Mouse (Mus musculus) telencephalon, adult 2 months (tissue): ENCODE measurements around the gene Zfp507.

Experiments used
- DNase-seq: peaks from one replicate; pipeline ENCODE4 v3.0.0-alpha.2; 2011; ENCODE audit warnings: low read depth, low spot score

The Zfp507 gene

GRCm38 (mm10) chr7:35802906-35803595 lies at the start of gene Zfp507:
Zfp507 (minus strand) TSS chr7:35803003.
- DNase-seq: peak; percentile 40

DNA sequence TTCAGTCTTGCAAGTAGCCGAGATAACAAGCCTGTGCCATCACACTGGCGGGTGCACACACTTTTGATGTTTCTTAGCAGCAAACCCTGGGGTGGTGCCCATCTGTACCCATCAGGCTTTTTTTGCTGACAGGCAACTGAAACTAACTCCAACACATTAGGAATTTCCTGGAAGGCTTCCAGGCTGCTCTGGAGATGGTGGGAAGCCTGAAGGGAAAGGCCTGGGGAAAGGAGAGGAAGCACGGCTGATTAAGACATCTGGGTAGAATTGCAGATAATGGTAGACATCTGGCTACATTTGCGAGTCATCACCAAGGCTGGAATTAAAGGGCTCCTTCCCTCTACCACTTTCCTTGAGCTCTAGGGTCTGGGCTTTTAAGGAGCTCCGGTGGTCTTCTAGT lies 47.6 kb upstream of the Zfp507 start:
- no peak for DNase-seq

- DNase-seq: no peak
Measured at GRCm38 (mm10) chr7:35848526-35848925, 45.7 kb upstream of the Zfp507 start.

DNA sequence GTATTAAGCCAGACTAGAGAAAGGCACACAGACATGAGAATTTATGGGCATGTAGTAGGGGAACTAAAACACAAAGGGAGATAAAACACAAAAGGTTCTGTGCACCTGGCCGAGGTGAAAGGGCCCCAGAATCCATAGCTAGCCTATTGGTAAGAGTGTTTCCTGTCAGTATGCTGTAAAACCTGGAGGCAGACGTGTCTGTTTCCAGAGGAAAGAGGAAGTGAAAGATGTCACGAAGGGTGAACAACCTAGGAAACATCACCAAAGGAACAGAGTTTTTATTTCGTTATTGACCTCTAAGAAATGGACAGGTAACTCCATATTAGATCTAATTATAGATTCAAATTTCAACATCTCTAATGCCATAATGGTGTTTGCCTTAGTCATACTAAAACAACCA lies 37.7 kb upstream of the Zfp507 start:
- no peak for DNase-seq

GRCm38 (mm10) chr7:35836851-35837250 lies 34.0 kb upstream of the Zfp507 start:
- DNase-seq: no peak

DNA sequence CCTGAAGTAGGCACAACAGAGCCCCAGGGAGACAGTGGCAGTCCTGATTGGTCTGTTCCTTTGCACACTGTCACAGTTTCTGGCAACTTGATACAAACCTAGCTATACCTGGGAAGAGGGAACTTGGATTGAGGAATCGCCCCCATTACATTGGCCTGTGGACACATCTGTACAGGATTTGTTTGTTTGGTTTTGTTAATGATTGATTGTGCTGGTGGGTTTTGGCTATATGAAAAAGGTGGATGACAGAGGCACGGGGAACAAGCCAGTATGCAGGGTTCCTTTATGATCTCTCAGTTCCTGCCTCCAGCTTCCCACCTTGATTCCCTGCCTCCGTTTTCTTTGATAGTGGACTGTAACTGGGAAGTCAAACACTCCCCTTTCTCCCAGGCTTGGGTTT lies 33.6 kb upstream of the Zfp507 start:
- DNase-seq: no peak

GRCm38 (mm10) chr7:35830119-35830518 lies 27.3 kb upstream of the Zfp507 start:
- DNase-seq: no peak

GRCm38 (mm10) chr7:35823906-35824305 lies 21.1 kb upstream of the Zfp507 start:
- DNase-seq: no peak

DNA sequence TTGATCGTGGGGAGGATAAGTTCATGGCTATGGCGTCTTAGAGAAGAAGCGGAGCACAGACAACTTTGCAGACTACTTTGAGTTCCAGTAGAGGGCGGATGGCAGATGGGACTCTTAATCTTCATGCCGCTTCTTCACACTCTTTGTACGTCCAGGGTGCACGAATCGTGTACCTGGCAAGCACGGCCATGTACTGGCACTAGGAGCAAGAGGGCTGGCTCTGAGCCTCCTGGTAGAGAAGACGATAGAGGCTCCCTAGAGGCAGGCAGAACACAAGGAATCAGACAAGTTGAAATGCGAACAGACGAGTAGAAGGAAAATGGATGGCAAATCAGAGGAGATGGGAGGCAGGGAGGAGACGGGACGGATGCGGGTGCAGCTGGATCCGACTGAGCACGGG lies 19.5 kb upstream of the Zfp507 start:
- no peak for DNase-seq

- DNase-seq: no peak
Measured at GRCm38 (mm10) chr7:35821357-35821756, 18.6 kb upstream of the Zfp507 start.

- DNase-seq: no peak
Measured at GRCm38 (mm10) chr7:35819486-35819885, 16.7 kb upstream of the Zfp507 start.

- no peak for DNase-seq
Measured at GRCm38 (mm10) chr7:35814759-35815551, 12.2 kb upstream of the Zfp507 start.

GRCm38 (mm10) chr7:35813306-35813705 lies 10.5 kb upstream of the Zfp507 start:
- DNase-seq: peak; percentile 39

GRCm38 (mm10) chr7:35810736-35811135 lies 7.9 kb upstream of the Zfp507 start:
- no peak for DNase-seq

- DNase-seq: no peak
Measured at GRCm38 (mm10) chr7:35804206-35804605, 1.4 kb upstream of the Zfp507 start.

- DNase-seq: no peak
Measured at GRCm38 (mm10) chr7:35802201-35802905, 450 bp downstream of the Zfp507 start.

DNA sequence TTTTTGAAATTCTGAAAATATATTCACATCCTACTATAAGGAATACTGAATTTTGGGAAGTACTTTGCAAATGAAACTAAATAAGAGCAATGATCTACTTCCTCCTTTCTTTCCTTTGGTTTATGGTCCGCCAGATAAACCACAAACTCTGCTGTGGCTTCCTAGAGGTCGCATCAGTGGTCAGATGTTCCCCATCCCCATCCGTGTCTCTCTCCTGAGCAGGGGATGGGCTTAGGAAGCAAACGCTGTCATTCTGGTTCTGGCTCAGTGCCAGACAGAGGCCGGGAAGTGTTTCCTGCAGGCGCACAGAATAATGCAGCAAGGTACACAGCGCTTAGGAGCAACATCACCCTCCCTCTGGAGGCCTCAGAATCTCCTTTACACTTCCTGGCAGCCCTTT lies 6.7 kb downstream of the Zfp507 start:
- no peak for DNase-seq

DNA sequence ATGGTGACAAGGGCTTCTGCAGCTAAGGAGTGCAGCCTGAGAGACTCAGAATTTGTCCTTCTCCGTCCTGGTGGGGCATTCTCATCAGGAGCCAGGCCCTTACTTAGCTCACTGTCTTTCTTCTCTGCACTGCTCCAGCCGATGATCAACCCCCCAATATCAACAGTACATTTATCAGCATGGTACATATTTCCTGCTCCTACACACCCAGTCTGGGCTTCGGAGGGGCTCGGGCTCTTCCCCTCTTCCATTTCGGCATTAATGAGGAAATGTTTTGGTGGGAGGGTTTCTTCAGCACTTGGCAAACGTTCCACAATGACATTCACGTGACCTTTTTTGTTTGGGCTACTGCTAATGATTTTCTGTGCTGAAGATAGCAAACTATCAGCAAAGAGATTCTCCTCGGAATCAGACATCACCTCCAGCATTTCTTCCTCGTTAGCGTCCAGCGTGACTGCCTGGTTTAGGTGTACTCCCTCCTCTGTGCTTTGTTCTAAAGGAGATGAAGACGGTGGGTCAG lies 8.6 kb downstream of the Zfp507 start:
- no peak for DNase-seq

DNA sequence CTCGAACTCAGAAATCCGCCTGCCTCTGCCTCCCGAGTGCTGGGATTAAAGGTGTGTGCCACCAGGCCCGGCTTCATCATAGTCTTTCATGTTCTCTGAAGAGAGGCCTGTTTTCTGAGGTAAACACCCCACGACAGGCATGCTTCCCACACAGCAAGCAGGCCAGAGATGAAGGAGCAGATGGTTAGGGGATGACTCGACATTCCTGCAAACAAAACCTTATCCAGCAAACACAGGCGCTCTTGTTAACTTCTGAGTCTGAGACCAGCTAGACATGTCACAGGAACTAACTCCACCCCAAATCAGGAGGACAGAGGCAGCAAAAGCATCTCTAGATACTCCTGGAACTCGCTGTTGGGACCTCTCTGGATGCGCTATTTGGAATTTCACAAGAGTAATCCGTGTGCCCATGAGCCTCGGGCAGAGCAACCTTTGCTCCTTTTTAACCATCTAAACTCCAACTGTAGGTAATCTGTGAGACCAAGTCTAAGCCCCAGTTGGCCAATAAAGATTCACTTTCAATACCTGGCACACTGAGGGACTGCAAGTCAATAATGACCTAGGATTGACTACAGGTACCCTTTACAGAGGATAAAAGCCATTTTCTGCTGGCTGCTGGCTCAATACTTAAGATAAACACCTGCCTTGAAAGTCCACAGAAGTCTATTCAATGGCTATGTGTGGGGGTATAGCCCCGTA lies 10.5 kb downstream of the Zfp507 start:
- peak; percentile 55 for DNase-seq

GRCm38 (mm10) chr7:35790926-35791325 lies 11.9 kb downstream of the Zfp507 start:
- no peak for DNase-seq

- no peak for DNase-seq
Measured at GRCm38 (mm10) chr7:35790201-35790600, 12.6 kb downstream of the Zfp507 start.

- DNase-seq: no peak
Measured at GRCm38 (mm10) chr7:35785579-35785978, 17.2 kb downstream of the Zfp507 start.
